Mouse (Mus musculus) common myeloid progenitor, adult 5-6 weeks (primary cell): Measurements from ENCODE around the gene Efna5. TPM values are rescaled to one million over a fixed set of nuclear protein-coding genes. Genes with fewer than 3 reads are reported as not detected.
A peak's percentile ranks its signal among the peaks of the same experiment; 100 is the strongest.

Experiments used
- ATAC-seq: replicated peaks from 2 replicates; pipeline ENCODE4 v1.8.0; 2016; ENCODE audit warnings: low read depth, mild to moderate bottlenecking, moderate TSS enrichment, inconsistent platforms; ENCODE audit not compliant: poor library complexity, severe bottlenecking
- total RNA-seq: library from RNA; stranded (forward); fragments of 200-1000, 187-1606 nt; gene quantifications from 2 replicates; pipeline ENCODE4 v1.2.3, GENCODE M21; 2017

Gene Efna5
- total RNA-seq, 1 experiment from 2014 or later = not detected

GRCm38 (mm10) chr17:62802748-62803147, 78.4 kb downstream of the Efna5 start:
- no peak for ATAC-seq

- no peak for ATAC-seq
These were observed 83.8 kb downstream of the Efna5 start for GRCm38 (mm10) chr17:62797272-62797671.

- no peak for ATAC-seq
These were observed 91.5 kb downstream of the Efna5 start for GRCm38 (mm10) chr17:62789291-62790290.

- no peak for ATAC-seq
These were observed 92.3 kb downstream of the Efna5 start for GRCm38 (mm10) chr17:62788783-62789182.

- ATAC-seq = no peak
These were observed 93.3 kb downstream of the Efna5 start for GRCm38 (mm10) chr17:62787855-62788254.

- ATAC-seq = no peak
These were observed 94.6 kb downstream of the Efna5 start for GRCm38 (mm10) chr17:62786602-62786907.

GRCm38 (mm10) chr17:62785781-62786601, 95.1 kb downstream of the Efna5 start:
- ATAC-seq = no peak

GRCm38 (mm10) chr17:62784274-62785171, 96.6 kb downstream of the Efna5 start:
- ATAC-seq = no peak

GRCm38 (mm10) chr17:62783524-62784273, 97.4 kb downstream of the Efna5 start:
- peak; percentile 88 for ATAC-seq

- ATAC-seq = no peak
These were observed 98.2 kb downstream of the Efna5 start for GRCm38 (mm10) chr17:62782826-62783404.

- ATAC-seq = peak; percentile 24; the same call in 1 of the 2 replicates
These were observed 100.0 kb downstream of the Efna5 start for GRCm38 (mm10) chr17:62781120-62781519.

- ATAC-seq = no peak
These were observed 103.1 kb downstream of the Efna5 start for GRCm38 (mm10) chr17:62777858-62778564.

- no peak for ATAC-seq
These were observed 104.4 kb downstream of the Efna5 start for GRCm38 (mm10) chr17:62776710-62777109.

GRCm38 (mm10) chr17:62775976-62776375, 105.1 kb downstream of the Efna5 start:
- no peak for ATAC-seq

- ATAC-seq = no peak
These were observed 105.7 kb downstream of the Efna5 start for GRCm38 (mm10) chr17:62775401-62775800.

GRCm38 (mm10) chr17:62774749-62775148, 106.4 kb downstream of the Efna5 start:
- ATAC-seq = no peak

- ATAC-seq = no peak
These were observed 114.4 kb downstream of the Efna5 start for GRCm38 (mm10) chr17:62766705-62767104.

- ATAC-seq = no peak
These were observed 116.0 kb downstream of the Efna5 start for GRCm38 (mm10) chr17:62765165-62765564.
